23 mouse cellular contexts compared by ENCODE assay signal in the genomic region with DNA sequence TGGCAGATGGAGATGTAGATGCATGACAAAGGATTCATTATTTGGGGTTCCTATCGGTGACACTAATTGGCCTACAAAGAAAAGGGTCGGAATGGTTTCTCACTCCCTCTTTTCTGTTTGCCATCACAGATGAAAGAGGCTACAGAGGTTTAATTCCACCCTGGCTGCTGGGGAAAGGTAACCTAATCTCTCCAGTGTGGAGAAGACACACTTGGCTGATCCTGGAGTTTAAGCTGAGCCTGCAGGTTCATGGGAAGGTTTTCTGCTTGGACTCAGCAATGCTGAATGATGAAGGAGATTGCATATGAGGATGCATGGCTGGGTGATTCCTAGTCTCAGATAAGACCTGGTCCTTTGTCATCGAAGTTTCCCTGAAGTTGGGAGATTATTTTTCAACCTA.
"Had no signal": no experiment of that assay in that cellular context is flagged by ENCODE, and none has a peak within 500 bp of the region (broad histone marks: within the 10 kb centered on the region; RNA-seq: fewer than 3 reads in every experiment).

No protein-coding gene starts in this region.

- H3K27me3 ChIP-seq: heart, embryonic 13.5 days; heart, embryonic 15.5 days; hindbrain, embryonic 13.5 days; hindbrain, embryonic 15.5 days; limb, embryonic 15.5 days; liver, embryonic 12.5 days had no signal

- H3K9me3 ChIP-seq: heart, embryonic 13.5 days; heart, embryonic 15.5 days; hindbrain, embryonic 13.5 days; hindbrain, embryonic 15.5 days; limb, embryonic 13.5 days; limb, embryonic 15.5 days; liver, embryonic 12.5 days had no signal

- H3K9ac ChIP-seq: heart, embryonic 13.5 days; heart, embryonic 15.5 days; hindbrain, embryonic 13.5 days; hindbrain, embryonic 15.5 days; limb, embryonic 13.5 days; limb, embryonic 15.5 days; liver, embryonic 12.5 days; liver, embryonic 14.5 days had no signal

- DNase-seq: gastrocnemius, postnatal 14 days; gastrocnemius, postnatal 36 days; heart, adult 11 months; heart, adult 2 months; heart, postnatal 14 days; heart, postnatal 36 days; kidney, adult 11 months; kidney, adult 8-10 months; kidney, postnatal 10 days; layer of hippocampus, adult 9-11 months; layer of hippocampus, postnatal 36 days; left cerebral cortex, postnatal 4 days had no signal

- H3K4me3 ChIP-seq: heart, adult 2 months; heart, embryonic 13.5 days; heart, embryonic 15.5 days; hindbrain, embryonic 13.5 days; hindbrain, embryonic 15.5 days; limb, embryonic 13.5 days; limb, embryonic 15.5 days; liver, embryonic 12.5 days had no signal

- H3K4me2 ChIP-seq: heart, embryonic 11.5 days; heart, embryonic 13.5 days; heart, embryonic 15.5 days; hindbrain, embryonic 13.5 days; hindbrain, embryonic 15.5 days; limb, embryonic 13.5 days; limb, embryonic 15.5 days; liver, embryonic 12.5 days had no signal

- H3K4me1 ChIP-seq: heart, embryonic 13.5 days; heart, embryonic 15.5 days; limb, embryonic 13.5 days; limb, embryonic 15.5 days; liver, embryonic 12.5 days had no signal

- ATAC-seq: hindbrain, postnatal 0 days; intestine, embryonic 16.5 days; liver, embryonic 12.5 days had no signal

- H3K27ac ChIP-seq: heart, adult 2 months; heart, embryonic 13.5 days; heart, embryonic 15.5 days; hindbrain, embryonic 13.5 days; hindbrain, embryonic 15.5 days; hindbrain, postnatal 0 days; limb, embryonic 13.5 days; limb, embryonic 15.5 days; liver, embryonic 12.5 days; liver, embryonic 14.5 days had no signal

- H3K36me3 ChIP-seq: heart, embryonic 13.5 days; heart, embryonic 15.5 days; hindbrain, embryonic 13.5 days; hindbrain, embryonic 15.5 days; limb, embryonic 13.5 days; limb, embryonic 15.5 days; liver, embryonic 12.5 days had no signal
